Mouse (Mus musculus): ENCODE results near the gene Pja2. TPM values are rescaled to one million over a fixed set of nuclear protein-coding genes. Genes with fewer than 3 reads are reported as not detected.

Pja2 gene
- polyA plus RNA-seq (2016; fragmentation: Nextera tagmentation; extraction: Ambion mirVana), result 51.3 and 51.4 TPM in 2 replicates

- peak; percentile 96 for DNase-seq (ENCODE audit: extremely low spot score, low spot score)
- WGBS, result under 1% methylated on average over 53 of the region's 60 CpGs
- peaks cover 14% of the 10 kb centered on the region for H3K4me1 ChIP-seq
- H3K4me3 ChIP-seq, result peak within 1 kb of the TSS; percentile 95
- peak within 1 kb of the TSS; percentile 96 for H3K27ac ChIP-seq
- no peaks in the 10 kb centered on the region for H3K27me3 ChIP-seq (ENCODE audit: poor library complexity, severe bottlenecking)
- 0 out of 2 replicates have a peak, but pooled peaks cover 3% of the 10 kb centered on the region for H3K36me3 ChIP-seq (replicated peaks)
- H3K9me3 ChIP-seq, result no peaks in the 10 kb centered on the region
Observed at GRCm38 (mm10) chr17:64331898-64332769, at the start of gene Pja2. Gene Pja2, minus strand, starts transcription at chr17:64331916.

GRCm38 (mm10) chr17:64375327-64375726 is 43.6 kb upstream of the Pja2 start:
- H3K4me1 ChIP-seq, result no peaks in the 10 kb centered on the region
- no peaks in the 10 kb centered on the region for H3K36me3 ChIP-seq (replicated peaks)
- WGBS, result 72% methylated on average over 4 of the region's 4 CpGs
- no peaks in the 10 kb centered on the region for H3K9me3 ChIP-seq
- no peak overlapping the region for H3K4me3 ChIP-seq
- H3K27ac ChIP-seq, result no peak overlapping the region
- peak; percentile 55 for DNase-seq (ENCODE audit: extremely low spot score, low spot score)
- no peaks in the 10 kb centered on the region for H3K27me3 ChIP-seq (ENCODE audit: poor library complexity, severe bottlenecking)

- no peaks in the 10 kb centered on the region for H3K27me3 ChIP-seq (ENCODE audit: poor library complexity, severe bottlenecking)
- 85% methylated on average over 1 of the region's 1 CpGs for WGBS
- H3K27ac ChIP-seq, result no peak overlapping the region
Observed at GRCm38 (mm10) chr17:64363694-64364093, 32.0 kb upstream of the Pja2 start.

DNA sequence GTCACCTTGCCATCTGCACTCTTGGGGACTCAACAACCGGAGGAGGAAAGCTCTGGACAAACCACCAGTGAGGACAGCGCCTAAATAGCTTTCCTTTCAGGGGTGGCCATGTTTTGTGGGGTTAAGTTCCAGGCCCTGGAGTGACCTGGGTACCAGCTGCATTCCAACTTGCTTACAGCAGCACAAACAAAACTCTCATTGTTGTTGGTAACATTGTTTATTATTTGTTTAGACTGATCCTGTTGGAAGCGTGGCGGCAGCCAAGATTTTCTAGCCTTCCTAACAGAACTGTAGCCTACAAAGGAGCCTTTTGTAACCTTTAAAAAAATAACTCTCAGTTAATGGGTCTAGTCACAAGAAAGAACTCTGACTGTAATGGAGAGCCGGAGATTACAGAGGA is 30.9 kb upstream of the Pja2 start:
- 65% methylated on average over 5 of the region's 5 CpGs for WGBS
- Histone ChIP-seq H3K27ac (no peak overlapping the region), H3K27me3 (ENCODE audit: poor library complexity, severe bottlenecking) (no peaks in the 10 kb centered on the region), H3K9me3 (no peaks in the 10 kb centered on the region), H3K36me3 (replicated peaks) (no peaks in the 10 kb centered on the region), H3K4me3 (no peak overlapping the region), H3K4me1 (no peaks in the 10 kb centered on the region)
- no peak for DNase-seq (ENCODE audit: extremely low spot score, low spot score)

More at GRCm38 (mm10) chr17:64363694-64364093, 32.0 kb upstream of the Pja2 start:
- no peaks in the 10 kb centered on the region for H3K4me1 ChIP-seq
- no peak overlapping the region for H3K4me3 ChIP-seq
- no peak for DNase-seq (ENCODE audit: extremely low spot score, low spot score)
- H3K36me3 ChIP-seq (replicated peaks), result no peaks in the 10 kb centered on the region
- no peaks in the 10 kb centered on the region for H3K9me3 ChIP-seq

- no peaks in the 10 kb centered on the region for H3K36me3 ChIP-seq (replicated peaks)
- H3K4me3 ChIP-seq, result no peak overlapping the region
- WGBS, result 82% methylated on average over 3 of the region's 3 CpGs
- no peaks in the 10 kb centered on the region for H3K27me3 ChIP-seq (ENCODE audit: poor library complexity, severe bottlenecking)
- DNase-seq (ENCODE audit: extremely low spot score, low spot score), result no peak
- no peaks in the 10 kb centered on the region for H3K9me3 ChIP-seq
- H3K27ac ChIP-seq, result no peak overlapping the region
- no peaks in the 10 kb centered on the region for H3K4me1 ChIP-seq
Observed at GRCm38 (mm10) chr17:64361911-64362425, 30.3 kb upstream of the Pja2 start.

- 93% methylated on average over 7 of the region's 7 CpGs for WGBS
- Histone ChIP-seq H3K4me3 (no peak overlapping the region), H3K27ac (no peak overlapping the region), H3K9me3 (no peaks in the 10 kb centered on the region), H3K27me3 (ENCODE audit: poor library complexity, severe bottlenecking) (no peaks in the 10 kb centered on the region), H3K4me1 (no peaks in the 10 kb centered on the region), H3K36me3 (replicated peaks) (no peaks in the 10 kb centered on the region)
- DNase-seq (ENCODE audit: extremely low spot score, low spot score), result no peak
Observed at GRCm38 (mm10) chr17:64353940-64354339, 22.2 kb upstream of the Pja2 start.

GRCm38 (mm10) chr17:64346135-64346534 is 14.4 kb upstream of the Pja2 start:
- Histone ChIP-seq H3K4me1 (no peaks in the 10 kb centered on the region), H3K9me3 (no peaks in the 10 kb centered on the region), H3K27ac (no peak overlapping the region), H3K36me3 (replicated peaks) (no peaks in the 10 kb centered on the region), H3K27me3 (ENCODE audit: poor library complexity, severe bottlenecking) (no peaks in the 10 kb centered on the region), H3K4me3 (no peak overlapping the region)
- DNase-seq (ENCODE audit: extremely low spot score, low spot score), result peak; percentile 15
- 57% methylated on average over 17 of the region's 17 CpGs for WGBS

- DNase-seq (ENCODE audit: extremely low spot score, low spot score), result no peak
- Histone ChIP-seq H3K9me3 (no peaks in the 10 kb centered on the region), H3K4me3 (no peak overlapping the region), H3K4me1 (no peaks in the 10 kb centered on the region), H3K36me3 (replicated peaks) (no peaks in the 10 kb centered on the region), H3K27ac (no peak overlapping the region), H3K27me3 (ENCODE audit: poor library complexity, severe bottlenecking) (no peaks in the 10 kb centered on the region)
- WGBS, result 89% methylated on average over 7 of the region's 7 CpGs
Observed at GRCm38 (mm10) chr17:64344576-64345172, 13.0 kb upstream of the Pja2 start.

DNA sequence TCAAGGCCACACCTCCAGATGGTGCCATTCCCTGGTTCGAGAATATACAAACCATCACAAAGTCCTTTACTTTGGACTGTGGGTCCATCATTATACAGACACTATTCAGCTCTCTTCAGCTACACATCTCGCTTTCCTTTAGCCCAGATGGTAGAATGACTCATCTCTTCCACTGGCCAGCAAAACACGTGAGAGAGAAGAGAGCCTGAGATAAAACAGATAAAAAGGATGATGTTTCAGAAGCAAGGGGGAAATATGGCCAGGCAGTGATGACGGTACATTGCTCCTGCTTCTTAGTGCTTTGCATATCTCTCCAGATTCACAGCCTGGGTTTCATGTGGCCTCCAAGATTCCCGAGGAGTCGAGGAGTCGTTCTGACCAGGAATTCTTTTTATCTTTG is 10.0 kb upstream of the Pja2 start:
- H3K4me1 ChIP-seq, result no peaks in the 10 kb centered on the region
- H3K36me3 ChIP-seq (replicated peaks), result no peaks in the 10 kb centered on the region
- 82% methylated on average over 7 of the region's 7 CpGs for WGBS
- no peak for DNase-seq (ENCODE audit: extremely low spot score, low spot score)
- H3K27ac ChIP-seq, result no peak overlapping the region
- no peaks in the 10 kb centered on the region for H3K27me3 ChIP-seq (ENCODE audit: poor library complexity, severe bottlenecking)
- no peak overlapping the region for H3K4me3 ChIP-seq
- H3K9me3 ChIP-seq, result no peaks in the 10 kb centered on the region

GRCm38 (mm10) chr17:64339752-64340151 is 8.0 kb upstream of the Pja2 start:
- no peaks in the 10 kb centered on the region for H3K36me3 ChIP-seq (replicated peaks)
- H3K9me3 ChIP-seq, result no peaks in the 10 kb centered on the region
- no peaks in the 10 kb centered on the region for H3K4me1 ChIP-seq
- no peaks in the 10 kb centered on the region for H3K27me3 ChIP-seq (ENCODE audit: poor library complexity, severe bottlenecking)
- no peak overlapping the region for H3K27ac ChIP-seq
- 78% methylated on average over 5 of the region's 5 CpGs for WGBS
- H3K4me3 ChIP-seq, result no peak overlapping the region
- no peak for DNase-seq (ENCODE audit: extremely low spot score, low spot score)

GRCm38 (mm10) chr17:64337220-64337619 is 5.5 kb upstream of the Pja2 start:
- Histone ChIP-seq H3K27ac (no peak overlapping the region), H3K4me3 (no peak overlapping the region), H3K36me3 (replicated peaks) (no peaks in the 10 kb centered on the region), H3K27me3 (ENCODE audit: poor library complexity, severe bottlenecking) (no peaks in the 10 kb centered on the region), H3K9me3 (no peaks in the 10 kb centered on the region), H3K4me1 (peaks cover 5% of the 10 kb centered on the region)
- DNase-seq (ENCODE audit: extremely low spot score, low spot score), result no peak
- WGBS, result 90% methylated on average over 4 of the region's 4 CpGs

- Histone ChIP-seq H3K27ac (no peak overlapping the region), H3K27me3 (ENCODE audit: poor library complexity, severe bottlenecking) (no peaks in the 10 kb centered on the region), H3K4me1 (peaks cover 14% of the 10 kb centered on the region), H3K36me3 (replicated peaks) (no peaks in the 10 kb centered on the region), H3K4me3 (no peak overlapping the region), H3K9me3 (no peaks in the 10 kb centered on the region)
- no peak for DNase-seq (ENCODE audit: extremely low spot score, low spot score)
- 91% methylated on average over 4 of the region's 4 CpGs for WGBS
Observed at GRCm38 (mm10) chr17:64333956-64334355, 2.2 kb upstream of the Pja2 start.

DNA sequence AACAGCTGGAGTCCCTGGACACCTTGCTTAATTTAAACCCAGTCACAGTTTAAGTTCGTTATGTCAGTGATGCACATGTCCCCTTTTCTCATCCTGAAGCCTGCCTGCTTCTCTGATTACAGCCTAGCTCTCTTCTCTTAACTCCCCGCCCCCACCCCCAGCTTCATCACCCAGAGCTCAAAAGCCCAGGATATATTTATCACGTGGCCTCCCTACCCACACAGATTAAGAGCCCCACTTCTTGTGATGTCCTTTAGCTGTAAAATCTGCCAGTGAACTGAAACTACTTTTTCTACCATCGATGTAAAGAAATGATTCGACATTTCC is 1.0 kb upstream of the Pja2 start:
- Histone ChIP-seq H3K27me3 (ENCODE audit: poor library complexity, severe bottlenecking) (no peaks in the 10 kb centered on the region), H3K4me1 (peaks cover 14% of the 10 kb centered on the region), H3K27ac (peak overlapping the region; percentile 96), H3K9me3 (no peaks in the 10 kb centered on the region), H3K36me3 (replicated peaks) (0 out of 2 replicates have a peak, but pooled peaks cover 3% of the 10 kb centered on the region), H3K4me3 (peak overlapping the region; percentile 95)
- no peak for DNase-seq (ENCODE audit: extremely low spot score, low spot score)
- 30% methylated on average over 5 of the region's 5 CpGs for WGBS
